Mouse (Mus musculus) monocyte, adult 5-6 weeks (primary cell): ENCODE data around the gene Abtb1. TPM values are rescaled to one million over a fixed set of nuclear protein-coding genes. Genes with fewer than 3 reads are reported as not detected.

Experiments
- ATAC-seq: fragments of 153-309, 156-312 bp; replicated peaks from 2 replicates; pipeline ENCODE4 v1.8.0; 2017; ENCODE audit warnings: mild to moderate bottlenecking; ENCODE audit not compliant: low TSS enrichment, insufficient number of reproducible peaks, severe bottlenecking, poor library complexity, low FRiP score
- total RNA-seq: library from RNA; stranded (forward); fragments of 200-1000, 200-491, 200-594 nt; gene quantifications from 3 replicates; pipeline ENCODE4 v1.2.3, GENCODE M21; 2017

Abtb1 gene
- total RNA-seq = 32.9 to 52.6 TPM (median 51.6 TPM) in 3 replicates

GRCm38 (mm10) chr6:88841781-88842689 is at the start of gene Abtb1:
Gene Abtb1 (minus strand): TSS chr6:88841984.
- peak; percentile 79 for ATAC-seq

GRCm38 (mm10) chr6:88890832-88891231 is 49.0 kb upstream of the Abtb1 start:
- no peak for ATAC-seq

- no peak for ATAC-seq
Observed at GRCm38 (mm10) chr6:88889410-88890042, 47.7 kb upstream of the Abtb1 start.

- ATAC-seq = no peak
Observed at GRCm38 (mm10) chr6:88886417-88886967, 44.7 kb upstream of the Abtb1 start.

GRCm38 (mm10) chr6:88885644-88886416 is 44.0 kb upstream of the Abtb1 start:
- ATAC-seq = no peak

- ATAC-seq = no peak
Observed at GRCm38 (mm10) chr6:88884690-88885089, 42.9 kb upstream of the Abtb1 start.

- no peak for ATAC-seq
Observed at GRCm38 (mm10) chr6:88884195-88884594, 42.4 kb upstream of the Abtb1 start.

GRCm38 (mm10) chr6:88881334-88881733 is 39.5 kb upstream of the Abtb1 start:
- ATAC-seq = no peak

GRCm38 (mm10) chr6:88879471-88879870 is 37.7 kb upstream of the Abtb1 start:
- no peak for ATAC-seq

GRCm38 (mm10) chr6:88874868-88875508 is 33.2 kb upstream of the Abtb1 start, which contains the start of gene Podxl2:
Gene Podxl2 (minus strand): TSS chr6:88875044.
- no peak for ATAC-seq

GRCm38 (mm10) chr6:88873965-88874867 is 32.4 kb upstream of the Abtb1 start:
- no peak for ATAC-seq

GRCm38 (mm10) chr6:88872811-88873210 is 31.0 kb upstream of the Abtb1 start:
- no peak for ATAC-seq

- no peak for ATAC-seq
Observed at GRCm38 (mm10) chr6:88871546-88871945, 29.8 kb upstream of the Abtb1 start.

- ATAC-seq = no peak
Observed at GRCm38 (mm10) chr6:88870594-88870993, 28.8 kb upstream of the Abtb1 start.

GRCm38 (mm10) chr6:88869459-88869858 is 27.7 kb upstream of the Abtb1 start:
- ATAC-seq = no peak

GRCm38 (mm10) chr6:88865704-88866103 is 23.9 kb upstream of the Abtb1 start:
- no peak for ATAC-seq

GRCm38 (mm10) chr6:88860914-88861313 is 19.1 kb upstream of the Abtb1 start:
- 0 out of 2 replicates have a peak, but pooled peaks have one; percentile 29 for ATAC-seq
